In genomic region chr4:40722687-40723460, GRCm38 (mm10) we compare ENCODE assay signal across 8 mouse cellular contexts. TPM values are rescaled to one million over a fixed set of nuclear protein-coding genes. Genes with fewer than 3 reads are reported as not detected.
DNase-seq lines count a peak whose midpoint lies in the region; ATAC-seq and TF ChIP-seq lines count a peak whose summit lies in the region.

No protein-coding gene starts in this region.

- ATAC-seq in forebrain, embryonic 15.5 days (replicated peaks), result peak; percentile 94

- no peaks in the 10 kb centered on the region for H3K9me3 ChIP-seq in E14TG2a.4 (ENCODE audit: low read length)
- no peaks in the 10 kb centered on the region for H3K9me3 ChIP-seq in forebrain, embryonic 15.5 days
- no peaks in the 10 kb centered on the region for H3K9me3 ChIP-seq in hindbrain, embryonic 10.5 days

- TF ChIP-seq POLR2A in brain, embryonic 14.5 days (IDR thresholded peaks at IDR 0.05; ENCODE audit: borderline replicate concordance, extremely low read depth, insufficient read depth, insufficient read length, poor library complexity, severe bottlenecking), result peak; percentile 87

- H3K36me3 ChIP-seq in E14TG2a.4 (ENCODE audit: insufficient read depth, low read length), result peaks cover 56% of the 10 kb centered on the region
- H3K36me3 ChIP-seq in forebrain, embryonic 15.5 days, result peaks cover 32% of the 10 kb centered on the region
- peaks cover 39% of the 10 kb centered on the region for H3K36me3 ChIP-seq in hindbrain, embryonic 10.5 days

- peak overlapping the region; percentile 96 for H3K4me3 ChIP-seq in E14TG2a.4 (replicated peaks; ENCODE audit: low read length)
- H3K4me3 ChIP-seq in forebrain, embryonic 15.5 days, result peak overlapping the region; percentile 89
- H3K4me3 ChIP-seq in hindbrain, embryonic 10.5 days, result peak overlapping the region; percentile 95

- no peak for TF ChIP-seq CTCF in E14TG2a.4 (conservative IDR thresholded peaks at IDR 0.05; ENCODE audit: low read length)
- no peak for TF ChIP-seq CTCF in brain, embryonic 14.5 days (IDR thresholded peaks at IDR 0.05; ENCODE audit: borderline replicate concordance, extremely low read depth, insufficient read depth, insufficient read length)

- H3K27ac ChIP-seq in forebrain, embryonic 15.5 days (replicated peaks), result peak overlapping the region; percentile 99
- peak overlapping the region; percentile 100 for H3K27ac ChIP-seq in hindbrain, embryonic 10.5 days

- peak overlapping the region; percentile 88 for H3K9ac ChIP-seq in forebrain, embryonic 15.5 days (replicated peaks)

- 0% methylated on average over 59 of the region's 62 CpGs for whole genome bisulfite sequencing in forebrain, embryonic 15.5 days
- under 1% methylated on average over 60 of the region's 62 CpGs for WGBS in hindbrain, embryonic 10.5 days

- peak; percentile 94 for DNase-seq in brain, embryonic 14.5 days (ENCODE audit: low read depth)
- DNase-seq in hindbrain, embryonic 10.5 days (ENCODE audit: low spot score), result peak; percentile 87
- peak; percentile 74 to 84 for DNase-seq in left cerebral cortex, adult 18-20 months (ENCODE audit: low spot score in 2 of 2)
- peak; percentile 84 to 88 for DNase-seq in lung, postnatal 4 days
- DNase-seq in retina, postnatal 1 day, result peak; percentile 91
- DNase-seq in urinary bladder, adult 2 months (ENCODE audit: low spot score), result peak; percentile 70

- no peaks in the 10 kb centered on the region for H3K27me3 ChIP-seq in E14TG2a.4 (ENCODE audit: insufficient read depth, low read length)
- no peaks in the 10 kb centered on the region for H3K27me3 ChIP-seq in forebrain, embryonic 15.5 days
- H3K27me3 ChIP-seq in hindbrain, embryonic 10.5 days (ENCODE audit: insufficient read depth, poor library complexity, severe bottlenecking), result no peaks in the 10 kb centered on the region

- H3K4me2 ChIP-seq in forebrain, embryonic 15.5 days (replicated peaks), result peak overlapping the region; percentile 76

- H3K4me1 ChIP-seq in E14TG2a.4 (replicated peaks; ENCODE audit: low read depth, low read length), result peaks cover 61% of the 10 kb centered on the region
- H3K4me1 ChIP-seq in forebrain, embryonic 15.5 days, result peaks cover 56% of the 10 kb centered on the region
- peaks cover 41% of the 10 kb centered on the region for H3K4me1 ChIP-seq in hindbrain, embryonic 10.5 days (replicated peaks)

RNA-seq across cellular contexts. Expression of gene Dnaja1, which starts 0.9 kb away (rescaled TPM):
- polyA plus RNA-seq in brain, embryonic 14.5 days (2012; rRNA removed), result 89.0 and 159 TPM in 2 replicates
- polyA plus RNA-seq in forebrain, embryonic 15.5 days (2015; fragmentation: Nextera tagmentation; extraction: Ambion mirVana), result 695 and 704 TPM in 2 replicates
- 514 and 598 TPM in 2 replicates for polyA plus RNA-seq in hindbrain, embryonic 10.5 days (2016; fragmentation: Nextera tagmentation; extraction: Ambion mirVana)
- total RNA-seq in left cerebral cortex, adult 18-20 months (2021), result 100 to 1,000 TPM; 295 to 302 TPM
- polyA plus RNA-seq in urinary bladder, adult 2 months (2012; rRNA removed), result 47.7 and 61.5 TPM in 2 replicates

RNA-seq across cellular contexts. Expression of gene Aptx, which starts 19.9 kb away (rescaled TPM):
- 25.7 and 27.2 TPM in 2 replicates for polyA plus RNA-seq in brain, embryonic 14.5 days (2012; rRNA removed)
- 55.5 and 56.7 TPM in 2 replicates for polyA plus RNA-seq in forebrain, embryonic 15.5 days (2015; fragmentation: Nextera tagmentation; extraction: Ambion mirVana)
- 39.4 and 50.2 TPM in 2 replicates for polyA plus RNA-seq in hindbrain, embryonic 10.5 days (2016; fragmentation: Nextera tagmentation; extraction: Ambion mirVana)
- 10 to 100 TPM; 29.7 to 34.8 TPM for total RNA-seq in left cerebral cortex, adult 18-20 months (2021)
- polyA plus RNA-seq in urinary bladder, adult 2 months (2012; rRNA removed), result 17.5 and 19.3 TPM in 2 replicates

RNA-seq across cellular contexts. Expression of gene Smu1, which starts 34.8 kb away (rescaled TPM):
- 67.7 and 80.6 TPM in 2 replicates for polyA plus RNA-seq in brain, embryonic 14.5 days (2012; rRNA removed)
- 153 and 154 TPM in 2 replicates for polyA plus RNA-seq in forebrain, embryonic 15.5 days (2015; fragmentation: Nextera tagmentation; extraction: Ambion mirVana)
- 172 and 189 TPM in 2 replicates for polyA plus RNA-seq in hindbrain, embryonic 10.5 days (2016; fragmentation: Nextera tagmentation; extraction: Ambion mirVana)
- total RNA-seq in left cerebral cortex, adult 18-20 months (2021), result 10 to 100 TPM; 47.7 to 52.2 TPM
- polyA plus RNA-seq in urinary bladder, adult 2 months (2012; rRNA removed), result 52.9 and 64.9 TPM in 2 replicates

Comparison
In these comparisons a context has a peak if more than half of its experiments do, and no peak if none do; other contexts are left out.
1. Peak in every context shown above with its lines: DNase-seq, ATAC-seq, H3K4me3 ChIP-seq and H3K27ac ChIP-seq.